Mouse (Mus musculus): ENCODE data around the gene Prr12. TPM values are rescaled to one million over a fixed set of nuclear protein-coding genes. Genes with fewer than 3 reads are reported as not detected.

Gene Prr12
- polyA plus RNA-seq, 1 experiment: 16.1 TPM

GRCm38 (mm10) chr7:45094121-45094520 is 41.4 kb upstream of the Prr12 start:
- Histone ChIP-seq H3K36me3 (ENCODE audit: control insufficient read depth, insufficient read depth, low read length) (no peaks in the 10 kb centered on the region; the same call in 1 of the 2 replicates), H3K4me1 (ENCODE audit: control insufficient read depth, insufficient read depth, insufficient read length) (peaks cover 2% of the 10 kb centered on the region), H3K27ac (ENCODE audit: insufficient read depth, low read length) (no peak overlapping the region), H3K27me3 (ENCODE audit: control insufficient read depth, insufficient read depth, low read length) (no peaks in the 10 kb centered on the region), H3K4me3 (ENCODE audit: extremely low read depth, insufficient read depth, insufficient read length) (no peak overlapping the region)
- TF ChIP-seq CTCF (IDR thresholded peaks at IDR 0.05; ENCODE audit: extremely low read depth, insufficient read depth, insufficient read length, insufficient replicate concordance): no peak
- no peak for TF ChIP-seq POLR2A (IDR thresholded peaks at IDR 0.05; ENCODE audit: low read depth, low read length)
- DNase-seq (ENCODE audit: low read depth in 1 of 2, low spot score in 2 of 2): no peak
- WGBS: 82% methylated on average over 7 of the region's 7 CpGs

- no peak overlapping the region for H3K4me3 ChIP-seq (ENCODE audit: extremely low read depth, insufficient read depth, insufficient read length)
- no peaks in the 10 kb centered on the region for H3K27me3 ChIP-seq (ENCODE audit: control insufficient read depth, insufficient read depth, low read length)
- no peak overlapping the region for H3K27ac ChIP-seq (ENCODE audit: insufficient read depth, low read length)
- WGBS: 54% methylated on average over 18 of the region's 18 CpGs
- TF ChIP-seq POLR2A (IDR thresholded peaks at IDR 0.05; ENCODE audit: low read depth, low read length) (no peak), CTCF (IDR thresholded peaks at IDR 0.05; ENCODE audit: extremely low read depth, insufficient read depth, insufficient read length, insufficient replicate concordance) (no peak)
- H3K4me1 ChIP-seq (ENCODE audit: control insufficient read depth, insufficient read depth, insufficient read length): peaks cover 2% of the 10 kb centered on the region
- no peak for DNase-seq (ENCODE audit: low read depth in 1 of 2, low spot score in 2 of 2)
- H3K36me3 ChIP-seq (ENCODE audit: control insufficient read depth, insufficient read depth, low read length): no peaks in the 10 kb centered on the region; the same call in 1 of the 2 replicates
Observed at GRCm38 (mm10) chr7:45093516-45093905, 40.8 kb upstream of the Prr12 start.

- peaks cover 2% of the 10 kb centered on the region for H3K4me1 ChIP-seq (ENCODE audit: control insufficient read depth, insufficient read depth, insufficient read length)
- H3K36me3 ChIP-seq (ENCODE audit: control insufficient read depth, insufficient read depth, low read length): no peaks in the 10 kb centered on the region; the same call in 1 of the 2 replicates
- no peak for DNase-seq (ENCODE audit: low read depth in 1 of 2, low spot score in 2 of 2)
- TF ChIP-seq CTCF (IDR thresholded peaks at IDR 0.05; ENCODE audit: extremely low read depth, insufficient read depth, insufficient read length, insufficient replicate concordance) (no peak), POLR2A (IDR thresholded peaks at IDR 0.05; ENCODE audit: low read depth, low read length) (no peak)
- H3K27me3 ChIP-seq (ENCODE audit: control insufficient read depth, insufficient read depth, low read length): no peaks in the 10 kb centered on the region
- no peak overlapping the region for H3K4me3 ChIP-seq (ENCODE audit: extremely low read depth, insufficient read depth, insufficient read length)
- H3K27ac ChIP-seq (ENCODE audit: insufficient read depth, low read length): no peak overlapping the region
- 80% methylated on average over 12 of the region's 12 CpGs for WGBS
Observed at GRCm38 (mm10) chr7:45092828-45093515, 40.3 kb upstream of the Prr12 start.

- TF ChIP-seq CTCF (IDR thresholded peaks at IDR 0.05; ENCODE audit: extremely low read depth, insufficient read depth, insufficient read length, insufficient replicate concordance): no peak
- no peak for TF ChIP-seq POLR2A (IDR thresholded peaks at IDR 0.05; ENCODE audit: low read depth, low read length)
- H3K4me3 ChIP-seq (ENCODE audit: extremely low read depth, insufficient read depth, insufficient read length): peak within 1 kb of the TSS; percentile 38; the same call in 1 of the 2 replicates
- no peak for DNase-seq (ENCODE audit: low read depth in 1 of 2, low spot score in 2 of 2)
- H3K27me3 ChIP-seq (ENCODE audit: control insufficient read depth, insufficient read depth, low read length): no peaks in the 10 kb centered on the region
- 2% methylated on average over 16 of the region's 16 CpGs for WGBS
- H3K27ac ChIP-seq (ENCODE audit: insufficient read depth, low read length): peak within 1 kb of the TSS; percentile 23
- no peaks in the 10 kb centered on the region; the same call in 1 of the 2 replicates for H3K36me3 ChIP-seq (ENCODE audit: control insufficient read depth, insufficient read depth, low read length)
- peaks cover 2% of the 10 kb centered on the region for H3K4me1 ChIP-seq (ENCODE audit: control insufficient read depth, insufficient read depth, insufficient read length)
Observed at GRCm38 (mm10) chr7:45092048-45092447, 39.4 kb upstream of the Prr12 start, which contains the start of gene Rcn3. Rcn3 (minus strand) TSS chr7:45092221.

GRCm38 (mm10) chr7:45091001-45091990 is 38.6 kb upstream of the Prr12 start:
- WGBS: 12% methylated on average over 35 of the region's 35 CpGs
- peak overlapping the region; percentile 23 for H3K27ac ChIP-seq (ENCODE audit: insufficient read depth, low read length)
- peaks cover 2% of the 10 kb centered on the region for H3K4me1 ChIP-seq (ENCODE audit: control insufficient read depth, insufficient read depth, insufficient read length)
- no peaks in the 10 kb centered on the region for H3K27me3 ChIP-seq (ENCODE audit: control insufficient read depth, insufficient read depth, low read length)
- H3K4me3 ChIP-seq (ENCODE audit: extremely low read depth, insufficient read depth, insufficient read length): peak overlapping the region; percentile 38; the same call in 1 of the 2 replicates
- TF ChIP-seq POLR2A (IDR thresholded peaks at IDR 0.05; ENCODE audit: low read depth, low read length) (no peak), CTCF (IDR thresholded peaks at IDR 0.05; ENCODE audit: extremely low read depth, insufficient read depth, insufficient read length, insufficient replicate concordance) (no peak)
- no peak for DNase-seq (ENCODE audit: low read depth in 1 of 2, low spot score in 2 of 2)
- H3K36me3 ChIP-seq (ENCODE audit: control insufficient read depth, insufficient read depth, low read length): no peaks in the 10 kb centered on the region; the same call in 1 of the 2 replicates

- 63% methylated on average over 13 of the region's 13 CpGs for WGBS
- no peak for DNase-seq (ENCODE audit: low read depth in 1 of 2, low spot score in 2 of 2)
- H3K27me3 ChIP-seq (ENCODE audit: control insufficient read depth, insufficient read depth, low read length): no peaks in the 10 kb centered on the region
Observed at GRCm38 (mm10) chr7:45090251-45090977, 37.7 kb upstream of the Prr12 start.

More at GRCm38 (mm10) chr7:45090251-45090977, 37.7 kb upstream of the Prr12 start:
- Histone ChIP-seq H3K4me1 (ENCODE audit: control insufficient read depth, insufficient read depth, insufficient read length) (peaks cover 2% of the 10 kb centered on the region), H3K36me3 (ENCODE audit: control insufficient read depth, insufficient read depth, low read length) (no peaks in the 10 kb centered on the region), H3K27ac (ENCODE audit: insufficient read depth, low read length) (0 out of 2 replicates have a peak overlapping the region, but pooled peaks have one; percentile 6), H3K4me3 (ENCODE audit: extremely low read depth, insufficient read depth, insufficient read length) (no peak overlapping the region)
- TF ChIP-seq POLR2A (IDR thresholded peaks at IDR 0.05; ENCODE audit: low read depth, low read length) (no peak), CTCF (IDR thresholded peaks at IDR 0.05; ENCODE audit: extremely low read depth, insufficient read depth, insufficient read length, insufficient replicate concordance) (no peak)
